Mouse (Mus musculus): Measurements from ENCODE around the gene Rora. TPM values are rescaled to one million over a fixed set of nuclear protein-coding genes. Genes with fewer than 3 reads are reported as not detected.

Rora gene
- polyA plus RNA-seq, 1 experiment from 2014 or later, result 4.3 TPM

DNA sequence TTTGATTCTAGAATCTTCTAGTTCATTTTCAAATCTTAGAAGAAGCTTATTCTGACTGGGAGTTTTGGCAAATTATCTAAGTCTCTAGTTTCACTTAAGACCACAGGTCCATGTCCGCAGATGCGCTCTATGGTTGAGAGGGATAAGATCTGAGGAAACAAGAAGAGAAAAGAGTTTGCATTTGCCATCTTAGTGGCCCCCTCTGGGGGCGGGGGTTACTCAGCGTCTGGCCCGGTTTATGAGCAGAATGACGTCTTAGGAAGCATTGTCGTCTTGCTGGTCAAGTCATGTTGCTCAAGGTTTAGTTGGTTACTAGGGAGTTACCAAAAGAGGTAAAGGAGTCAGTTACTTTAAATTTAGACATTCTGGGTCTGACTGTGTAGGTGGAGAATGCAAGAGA is 686.8 kb downstream of the Rora start:
- H3K27me3 ChIP-seq (ENCODE audit: control insufficient read depth, insufficient read depth, low read length), result no peaks in the 10 kb centered on the region
- no peak overlapping the region for H3K9ac ChIP-seq (ENCODE audit: low read length)
- no peaks in the 10 kb centered on the region for H3K36me3 ChIP-seq (ENCODE audit: control insufficient read depth, insufficient read depth, low read length)
- ATAC-seq (ENCODE audit: low FRiP score), result no peak
- H3K4me2 ChIP-seq, result no peak overlapping the region
- H3K27ac ChIP-seq (ENCODE audit: low read depth, low read length), result no peak overlapping the region
- no peaks in the 10 kb centered on the region for H3K9me3 ChIP-seq (ENCODE audit: control insufficient read depth, low read length)
- 89% methylated on average over 7 of the region's 7 CpGs for WGBS
- no peak for DNase-seq (ENCODE audit: low spot score, missing footprints)
- no peak overlapping the region for H3K4me3 ChIP-seq (ENCODE audit: low read depth, low read length)
- no peaks in the 10 kb centered on the region for H3K4me1 ChIP-seq (ENCODE audit: control insufficient read depth, insufficient read depth, low read length)

DNA sequence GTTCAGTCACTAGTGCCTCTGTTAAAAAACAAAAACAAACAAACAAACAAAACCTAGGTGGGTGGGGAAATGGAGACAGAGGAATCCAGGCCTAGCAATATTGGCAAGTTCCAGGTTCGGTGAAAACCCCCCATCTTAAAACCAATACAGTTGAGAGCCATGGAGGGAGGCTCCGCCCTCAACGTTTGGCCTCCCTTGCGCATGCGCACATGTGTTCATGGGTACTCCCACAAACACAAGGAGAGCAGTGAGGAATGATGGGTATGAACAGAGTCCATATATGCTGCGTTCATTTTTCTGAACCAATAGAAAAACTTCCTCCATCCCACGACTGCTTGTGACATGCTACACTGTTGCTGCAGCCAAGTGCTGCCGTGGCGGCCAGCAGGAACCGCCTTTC is 690.3 kb downstream of the Rora start:
- DNase-seq (ENCODE audit: low spot score, missing footprints), result no peak
- Histone ChIP-seq H3K9me3 (ENCODE audit: control insufficient read depth, low read length) (no peaks in the 10 kb centered on the region), H3K4me2 (no peak overlapping the region), H3K27me3 (ENCODE audit: control insufficient read depth, insufficient read depth, low read length) (no peaks in the 10 kb centered on the region), H3K4me3 (ENCODE audit: low read depth, low read length) (no peak overlapping the region), H3K36me3 (ENCODE audit: control insufficient read depth, insufficient read depth, low read length) (no peaks in the 10 kb centered on the region), H3K27ac (ENCODE audit: low read depth, low read length) (no peak overlapping the region), H3K4me1 (ENCODE audit: control insufficient read depth, insufficient read depth, low read length) (no peaks in the 10 kb centered on the region), H3K9ac (ENCODE audit: low read length) (no peak overlapping the region)
- WGBS, result 84% methylated on average over 10 of the region's 10 CpGs
- ATAC-seq (ENCODE audit: low FRiP score), result no peak

DNA sequence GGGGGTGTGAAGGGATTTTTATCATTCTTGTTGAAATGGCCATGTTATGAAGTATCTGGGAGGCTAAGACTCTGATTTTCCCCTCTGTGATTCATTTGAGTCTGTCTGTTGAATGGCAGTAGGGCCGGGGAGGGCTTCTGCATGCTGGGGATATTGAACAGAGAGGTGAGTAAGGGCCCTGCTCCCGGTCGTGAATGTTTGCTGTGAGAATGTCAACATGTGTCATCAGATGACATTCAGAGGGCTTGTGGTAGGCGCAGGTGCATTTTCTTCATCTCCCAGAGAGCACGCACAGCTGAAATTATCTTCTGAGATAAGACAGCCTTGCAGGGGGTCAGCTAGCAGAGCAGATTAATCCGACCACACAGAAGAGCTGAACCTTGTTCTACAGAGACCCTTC is 692.0 kb downstream of the Rora start:
- DNase-seq (ENCODE audit: low spot score, missing footprints) (no peak), ATAC-seq (ENCODE audit: low FRiP score) (no peak)
- H3K9ac ChIP-seq (ENCODE audit: low read length), result no peak overlapping the region
- no peak overlapping the region for H3K4me3 ChIP-seq (ENCODE audit: low read depth, low read length)
- no peaks in the 10 kb centered on the region for H3K27me3 ChIP-seq (ENCODE audit: control insufficient read depth, insufficient read depth, low read length)
- H3K4me2 ChIP-seq, result no peak overlapping the region
- H3K9me3 ChIP-seq (ENCODE audit: control insufficient read depth, low read length), result no peaks in the 10 kb centered on the region
- no peaks in the 10 kb centered on the region for H3K36me3 ChIP-seq (ENCODE audit: control insufficient read depth, insufficient read depth, low read length)
- no peaks in the 10 kb centered on the region for H3K4me1 ChIP-seq (ENCODE audit: control insufficient read depth, insufficient read depth, low read length)
- no peak overlapping the region for H3K27ac ChIP-seq (ENCODE audit: low read depth, low read length)
- WGBS, result 52% methylated on average over 6 of the region's 6 CpGs

DNA sequence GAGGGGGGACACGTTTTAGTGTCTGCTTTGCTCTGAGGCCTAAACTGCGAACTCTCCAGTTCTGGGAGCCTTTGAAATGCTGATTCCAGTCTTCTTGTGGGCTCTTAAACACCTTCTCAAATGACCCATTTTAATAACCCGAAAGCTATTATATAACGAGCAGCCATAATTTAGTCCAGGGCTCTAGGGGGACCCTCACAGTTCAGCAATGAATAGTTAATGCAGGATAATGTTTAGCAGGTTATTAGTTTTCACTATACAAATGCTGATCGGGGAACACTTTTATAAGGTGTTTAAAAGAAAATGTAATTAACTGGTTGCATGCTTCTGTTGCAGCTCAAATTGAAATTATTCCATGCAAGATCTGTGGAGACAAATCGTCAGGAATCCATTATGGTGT is 694.2 kb downstream of the Rora start:
- DNase-seq (ENCODE audit: low spot score, missing footprints), result no peak
- 80% methylated on average over 6 of the region's 6 CpGs for WGBS
- no peak overlapping the region for H3K27ac ChIP-seq (ENCODE audit: low read depth, low read length)
- no peak overlapping the region for H3K9ac ChIP-seq (ENCODE audit: low read length)
- no peak overlapping the region for H3K4me2 ChIP-seq
- H3K4me3 ChIP-seq (ENCODE audit: low read depth, low read length), result no peak overlapping the region
- no peaks in the 10 kb centered on the region for H3K36me3 ChIP-seq (ENCODE audit: control insufficient read depth, insufficient read depth, low read length)
- H3K9me3 ChIP-seq (ENCODE audit: control insufficient read depth, low read length), result no peaks in the 10 kb centered on the region
- no peaks in the 10 kb centered on the region for H3K4me1 ChIP-seq (ENCODE audit: control insufficient read depth, insufficient read depth, low read length)
- ATAC-seq (ENCODE audit: low FRiP score), result no peak
- no peaks in the 10 kb centered on the region for H3K27me3 ChIP-seq (ENCODE audit: control insufficient read depth, insufficient read depth, low read length)

DNA sequence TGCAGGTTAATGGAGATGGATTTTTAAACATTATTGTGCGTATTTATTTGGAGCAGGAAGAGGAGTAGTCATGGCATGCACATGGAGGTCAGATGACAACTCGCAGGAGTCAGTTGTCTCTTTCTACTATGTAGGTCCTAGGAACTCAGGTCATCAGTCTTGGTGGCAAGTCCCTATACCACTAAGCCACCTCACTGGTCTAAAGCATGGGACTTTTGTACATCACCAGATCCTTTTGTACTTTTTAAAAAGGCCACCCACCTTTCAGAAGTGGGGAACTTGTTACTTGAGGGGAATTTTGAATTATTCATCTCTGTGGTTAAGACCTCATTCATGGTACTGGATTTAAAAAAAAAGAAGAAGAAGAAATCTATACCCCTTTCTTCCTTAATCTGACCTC is 696.0 kb downstream of the Rora start:
- Histone ChIP-seq H3K27ac (ENCODE audit: low read depth, low read length) (no peak overlapping the region), H3K4me3 (ENCODE audit: low read depth, low read length) (no peak overlapping the region), H3K9ac (ENCODE audit: low read length) (no peak overlapping the region), H3K9me3 (ENCODE audit: control insufficient read depth, low read length) (no peaks in the 10 kb centered on the region), H3K27me3 (ENCODE audit: control insufficient read depth, insufficient read depth, low read length) (no peaks in the 10 kb centered on the region), H3K4me1 (ENCODE audit: control insufficient read depth, insufficient read depth, low read length) (no peaks in the 10 kb centered on the region), H3K36me3 (ENCODE audit: control insufficient read depth, insufficient read depth, low read length) (no peaks in the 10 kb centered on the region), H3K4me2 (no peak overlapping the region)
- 94% methylated on average over 2 of the region's 2 CpGs for WGBS
- no peak for ATAC-seq (ENCODE audit: low FRiP score)
- no peak for DNase-seq (ENCODE audit: low spot score, missing footprints)

DNA sequence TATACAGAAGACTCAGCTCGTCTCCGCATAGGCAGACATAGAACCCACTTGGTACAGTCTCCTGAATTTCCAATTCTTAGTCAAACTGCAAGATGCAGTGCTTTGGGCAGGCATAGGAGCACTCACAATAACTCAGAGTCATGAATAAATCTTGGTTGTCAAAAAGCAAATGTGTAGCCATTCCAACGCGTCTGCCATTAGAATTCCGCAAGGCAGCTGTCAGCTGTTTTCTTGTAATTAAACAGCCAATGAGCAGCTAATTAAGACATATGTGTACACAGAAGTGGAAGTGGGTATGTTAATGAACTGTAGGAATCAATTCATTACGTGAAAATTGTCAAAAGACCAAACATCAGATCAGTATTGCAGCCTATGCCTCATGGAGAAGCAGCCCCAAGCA is 700.6 kb downstream of the Rora start:
- H3K9ac ChIP-seq (ENCODE audit: low read length), result no peak overlapping the region
- 87% methylated on average over 6 of the region's 6 CpGs for WGBS
- H3K27ac ChIP-seq (ENCODE audit: low read depth, low read length), result no peak overlapping the region
- no peaks in the 10 kb centered on the region for H3K9me3 ChIP-seq (ENCODE audit: control insufficient read depth, low read length)
- no peak for ATAC-seq (ENCODE audit: low FRiP score)
- H3K36me3 ChIP-seq (ENCODE audit: control insufficient read depth, insufficient read depth, low read length), result no peaks in the 10 kb centered on the region
- H3K27me3 ChIP-seq (ENCODE audit: control insufficient read depth, insufficient read depth, low read length), result no peaks in the 10 kb centered on the region
- no peak for DNase-seq (ENCODE audit: low spot score, missing footprints)
- no peak overlapping the region for H3K4me2 ChIP-seq
- H3K4me3 ChIP-seq (ENCODE audit: low read depth, low read length), result no peak overlapping the region
- H3K4me1 ChIP-seq (ENCODE audit: control insufficient read depth, insufficient read depth, low read length), result no peaks in the 10 kb centered on the region

DNA sequence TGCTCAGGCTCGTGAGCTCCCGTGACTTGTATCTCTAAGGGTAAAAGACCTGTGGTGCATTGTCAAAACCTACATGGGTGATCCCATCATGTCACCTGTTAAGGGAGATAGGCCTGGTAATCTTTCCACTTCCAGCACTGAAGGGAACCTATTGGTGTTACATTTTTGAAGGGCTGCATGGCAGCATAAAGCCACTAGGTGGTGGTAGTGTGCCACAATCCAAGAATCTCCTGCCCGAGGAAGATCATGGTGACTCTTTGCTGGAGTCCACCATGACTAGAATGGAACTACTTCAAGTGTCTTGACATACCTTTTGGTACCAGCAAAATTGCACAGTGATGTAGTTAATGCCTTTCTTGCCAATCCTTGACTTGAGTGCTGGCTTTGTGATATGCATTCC is 704.2 kb downstream of the Rora start:
- no peaks in the 10 kb centered on the region for H3K4me1 ChIP-seq (ENCODE audit: control insufficient read depth, insufficient read depth, low read length)
- H3K27me3 ChIP-seq (ENCODE audit: control insufficient read depth, insufficient read depth, low read length), result no peaks in the 10 kb centered on the region
- DNase-seq (ENCODE audit: low spot score, missing footprints), result peak; percentile 97
- no peaks in the 10 kb centered on the region for H3K9me3 ChIP-seq (ENCODE audit: control insufficient read depth, low read length)
- H3K36me3 ChIP-seq (ENCODE audit: control insufficient read depth, insufficient read depth, low read length), result no peaks in the 10 kb centered on the region
- no peak for ATAC-seq (ENCODE audit: low FRiP score)
- no peak overlapping the region for H3K4me2 ChIP-seq
- no peak overlapping the region for H3K4me3 ChIP-seq (ENCODE audit: low read depth, low read length)
- H3K27ac ChIP-seq (ENCODE audit: low read depth, low read length), result no peak overlapping the region
- H3K9ac ChIP-seq (ENCODE audit: low read length), result no peak overlapping the region
- WGBS, result 36% methylated on average over 3 of the region's 3 CpGs

DNA sequence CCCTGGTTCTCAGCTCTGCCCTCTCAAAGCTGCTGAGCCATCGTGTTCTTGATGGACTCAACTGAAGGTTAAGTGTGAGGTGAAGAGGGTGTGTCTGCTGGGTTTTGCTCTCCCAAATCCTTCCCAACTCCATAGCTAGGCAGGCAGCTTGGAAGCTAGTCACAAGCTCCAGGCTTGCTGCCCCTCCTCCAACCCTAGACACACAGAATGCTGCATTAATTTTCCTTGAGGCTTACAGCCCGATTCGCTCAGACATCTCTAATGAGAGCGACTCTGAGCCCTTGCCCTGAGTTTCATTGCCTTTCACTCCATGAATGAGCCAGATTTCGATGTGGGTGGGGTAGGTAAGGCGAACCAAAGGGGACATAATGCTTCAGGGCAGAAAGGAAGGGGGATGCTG is 705.2 kb downstream of the Rora start:
- Histone ChIP-seq H3K27ac (ENCODE audit: low read depth, low read length) (no peak overlapping the region), H3K4me3 (ENCODE audit: low read depth, low read length) (no peak overlapping the region), H3K9me3 (ENCODE audit: control insufficient read depth, low read length) (no peaks in the 10 kb centered on the region), H3K9ac (ENCODE audit: low read length) (no peak overlapping the region), H3K36me3 (ENCODE audit: control insufficient read depth, insufficient read depth, low read length) (no peaks in the 10 kb centered on the region), H3K27me3 (ENCODE audit: control insufficient read depth, insufficient read depth, low read length) (no peaks in the 10 kb centered on the region), H3K4me2 (no peak overlapping the region), H3K4me1 (ENCODE audit: control insufficient read depth, insufficient read depth, low read length) (no peaks in the 10 kb centered on the region)
- DNase-seq (ENCODE audit: low spot score, missing footprints), result no peak
- ATAC-seq (ENCODE audit: low FRiP score), result no peak
- 67% methylated on average over 6 of the region's 6 CpGs for WGBS

DNA sequence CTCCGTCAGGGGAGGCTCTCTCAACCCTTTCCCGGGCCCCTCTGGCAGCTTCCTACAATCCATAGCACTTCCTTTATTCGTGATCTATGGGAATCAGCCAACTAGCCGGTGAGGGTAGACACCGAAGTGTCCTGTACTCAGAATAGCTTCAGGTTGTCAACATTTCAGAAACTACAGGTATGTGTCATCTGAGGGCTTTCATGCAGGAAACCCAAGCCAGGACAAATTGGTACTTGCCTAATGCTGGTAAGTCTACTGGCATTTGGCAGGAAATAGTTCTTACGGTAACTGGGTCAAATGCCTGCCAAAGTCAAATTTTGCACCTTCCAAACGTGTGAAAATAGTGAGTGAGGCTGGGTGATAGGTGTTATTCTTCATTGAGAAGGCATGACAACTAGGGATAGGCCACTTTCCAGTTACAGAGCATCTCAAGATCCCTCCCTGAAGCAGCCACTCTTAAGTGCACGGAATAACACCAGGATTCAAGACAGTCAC is 708.4 kb downstream of the Rora start:
- H3K9ac ChIP-seq (ENCODE audit: low read length), result no peak overlapping the region
- H3K27me3 ChIP-seq (ENCODE audit: control insufficient read depth, insufficient read depth, low read length), result no peaks in the 10 kb centered on the region
- no peaks in the 10 kb centered on the region for H3K4me1 ChIP-seq (ENCODE audit: control insufficient read depth, insufficient read depth, low read length)
- H3K27ac ChIP-seq (ENCODE audit: low read depth, low read length), result no peak overlapping the region
- ATAC-seq (ENCODE audit: low FRiP score) (no peak), DNase-seq (ENCODE audit: low spot score, missing footprints) (no peak)
- H3K4me2 ChIP-seq, result no peak overlapping the region
- H3K36me3 ChIP-seq (ENCODE audit: control insufficient read depth, insufficient read depth, low read length), result no peaks in the 10 kb centered on the region
- no peak overlapping the region for H3K4me3 ChIP-seq (ENCODE audit: low read depth, low read length)
- 88% methylated on average over 8 of the region's 8 CpGs for WGBS
- no peaks in the 10 kb centered on the region for H3K9me3 ChIP-seq (ENCODE audit: control insufficient read depth, low read length)

DNA sequence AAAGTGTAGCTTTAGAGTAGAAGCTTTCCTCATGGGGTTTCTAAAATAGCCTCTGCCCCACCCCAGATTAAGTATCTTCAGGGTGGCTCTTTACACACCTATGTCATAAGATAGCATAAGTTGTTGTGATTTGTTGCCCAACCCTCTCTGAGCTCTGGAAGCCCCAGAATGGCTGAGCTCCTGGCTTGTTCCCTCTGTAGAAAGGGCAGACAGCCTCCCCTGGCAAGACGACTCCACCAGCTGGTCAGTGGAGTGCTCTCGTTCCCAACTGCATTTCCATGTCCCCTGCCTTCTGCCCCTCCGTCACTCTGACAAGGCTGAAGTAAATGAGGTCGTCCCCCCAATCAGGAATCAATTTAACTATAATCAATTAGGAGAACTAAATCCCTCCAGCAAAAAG is 709.2 kb downstream of the Rora start:
- WGBS, result 54% methylated on average over 4 of the region's 4 CpGs
- H3K4me2 ChIP-seq, result no peak overlapping the region
- no peak for ATAC-seq (ENCODE audit: low FRiP score)

More for the DNA sequence above, 709.2 kb downstream of the Rora start:
- Histone ChIP-seq H3K9me3 (ENCODE audit: control insufficient read depth, low read length) (no peaks in the 10 kb centered on the region), H3K4me3 (ENCODE audit: low read depth, low read length) (no peak overlapping the region), H3K36me3 (ENCODE audit: control insufficient read depth, insufficient read depth, low read length) (no peaks in the 10 kb centered on the region), H3K27ac (ENCODE audit: low read depth, low read length) (no peak overlapping the region), H3K9ac (ENCODE audit: low read length) (no peak overlapping the region), H3K27me3 (ENCODE audit: control insufficient read depth, insufficient read depth, low read length) (no peaks in the 10 kb centered on the region), H3K4me1 (ENCODE audit: control insufficient read depth, insufficient read depth, low read length) (no peaks in the 10 kb centered on the region)
- DNase-seq (ENCODE audit: low spot score, missing footprints), result no peak

Data from midbrain, embryonic 11.5 days (tissue).